Mouse (Mus musculus) G1E (cell line): Measurements from ENCODE around the gene Cygb. TPM values are rescaled to one million over a fixed set of nuclear protein-coding genes. Genes with fewer than 3 reads are reported as not detected.

Source experiments
- ATAC-seq: 2 replicates; pipeline ENCODE4 v1.8.0; 2016; ENCODE audit warnings: mild to moderate bottlenecking; ENCODE audit not compliant: insufficient number of reproducible peaks, poor library complexity, low FRiP score, severe bottlenecking; ENCODE audit errors: extremely low read depth
- DNase-seq: peaks from one replicate; pipeline ENCODE4 v3.0.0; 2012; ENCODE audit warnings: low spot score
- H3K27me3 ChIP-seq: 2 replicates; pipeline ENCODE4 v1.6.1; 2012; ENCODE audit warnings: mild to moderate bottlenecking, low read length, inconsistent platforms; ENCODE audit not compliant: insufficient read depth
- H3K36me3 ChIP-seq: replicated peaks from 2 replicates; pipeline ENCODE3; 2012; ENCODE audit warnings: mild to moderate bottlenecking, inconsistent platforms
- H3K4me1 ChIP-seq: 2 replicates; pipeline ENCODE4 v1.6.1; 2012; ENCODE audit warnings: low read depth, low read length, inconsistent platforms, mixed read lengths; ENCODE audit not compliant: insufficient read depth
- H3K4me3 ChIP-seq: 2 replicates; pipeline ENCODE4 v1.5.1; 2012; ENCODE audit warnings: low read depth, mild to moderate bottlenecking, inconsistent platforms, low read length, moderate library complexity, mixed read lengths
- H3K9me3 ChIP-seq: replicated peaks from 2 replicates; pipeline ENCODE4 v1.6.1; 2012; ENCODE audit warnings: inconsistent platforms
- GATA1 ChIP-seq: IDR thresholded peaks from 2 replicates; pipeline ENCODE4 v1.6.1; 2012; ENCODE audit warnings: borderline replicate concordance, low read length, inconsistent platforms, mixed read lengths
- GATA2 ChIP-seq: IDR thresholded peaks from 2 replicates; pipeline ENCODE4 v1.6.1; 2012; ENCODE audit warnings: low read depth, low read length, inconsistent platforms, borderline replicate concordance
- TAL1 ChIP-seq: conservative IDR thresholded peaks from 2 replicates; pipeline ENCODE4 v1.6.1; 2012; ENCODE audit warnings: low read depth, low read length, inconsistent platforms, mixed read lengths
- polyA plus RNA-seq: library from polyadenylated mRNA; stranded (reverse); fragments of >175 nt; gene quantifications from 2 replicates; pipeline ENCODE4 v1.2.3, GENCODE M21; 2012
- total RNA-seq, 2 experiments: library from RNA; stranded (forward) in 1 of 2; stranded (reverse) in 1 of 2; fragments of 200-1000 nt in 1 of 2; fragments of >200 nt in 1 of 2; fragmentation: Nextera tagmentation in 1 of 2; gene quantifications; 2 replicates each; pipeline ENCODE4 v1.2.3; 2014 to 2017

The Cygb gene
- total and polyA plus RNA-seq, 3 experiments = 0.05 TPM; not detected in 2

GRCm38 (mm10) chr11:116598193-116598592 is 55.9 kb downstream of the Cygb start:
- Histone ChIP-seq H3K4me1 (no peaks in the 10 kb centered on the region), H3K9me3 (no peaks in the 10 kb centered on the region), H3K4me3 (no peak overlapping the region), H3K27me3 (peaks cover 44% of the 10 kb centered on the region), H3K36me3 (peaks cover 16% of the 10 kb centered on the region)
- TF ChIP-seq TAL1 = no peak
- TF ChIP-seq GATA2 = no peak
- DNase-seq (no peak), ATAC-seq (no peak)

- Histone ChIP-seq H3K4me1 (peaks cover 8% of the 10 kb centered on the region), H3K9me3 (no peaks in the 10 kb centered on the region), H3K36me3 (peaks cover 10% of the 10 kb centered on the region), H3K27me3 (peaks cover 43% of the 10 kb centered on the region), H3K4me3 (no peak overlapping the region)
- DNase-seq = no peak
- TF ChIP-seq GATA1 = no peak
- TF ChIP-seq TAL1 = no peak
- TF ChIP-seq GATA2 = no peak
- ATAC-seq = no peak
These were observed 57.3 kb downstream of the Cygb start for GRCm38 (mm10) chr11:116596766-116597165.

Other genes starting within 250 kb of the Cygb start
- gene Rnf157, start 241.3 kb downstream of the Cygb start, total RNA-seq (2014; fragmentation: Nextera tagmentation) = 19.4 and 23.7 TPM in 2 replicates
- gene Rnf157, start 241.3 kb downstream of the Cygb start, total RNA-seq (2017) = 10.0 and 10.6 TPM in 2 replicates
- 6.1 and 7.1 TPM in 2 replicates for gene Rnf157, start 241.3 kb downstream of the Cygb start, polyA plus RNA-seq
- gene Ubald2, start 220.2 kb downstream of the Cygb start, total RNA-seq (2014; fragmentation: Nextera tagmentation) = 184 and 210 TPM in 2 replicates
- gene Ubald2, start 220.2 kb downstream of the Cygb start, total RNA-seq (2017) = 114 and 161 TPM in 2 replicates
- gene Ubald2, start 220.2 kb downstream of the Cygb start, polyA plus RNA-seq = 710 and 1,104 TPM in 2 replicates
- not detected in 2 replicates for gene Qrich2, start 188.1 kb downstream of the Cygb start, total RNA-seq (2014; fragmentation: Nextera tagmentation)
- gene Qrich2, start 188.1 kb downstream of the Cygb start, total RNA-seq (2017) = 0.05 and 0.06 TPM in 2 replicates
- 0.07 and 0.16 TPM in 2 replicates for gene Qrich2, start 188.1 kb downstream of the Cygb start, polyA plus RNA-seq
- 53.7 and 56.6 TPM in 2 replicates for gene Prpsap1, start 160.1 kb downstream of the Cygb start, total RNA-seq (2014; fragmentation: Nextera tagmentation)
- 33.3 and 42.2 TPM in 2 replicates for gene Prpsap1, start 160.1 kb downstream of the Cygb start, total RNA-seq (2017)
- 53.9 and 69.4 TPM in 2 replicates for gene Prpsap1, start 160.1 kb downstream of the Cygb start, polyA plus RNA-seq
- 1.5 and 2.3 TPM in 2 replicates for gene Sphk1, start 123.4 kb downstream of the Cygb start, total RNA-seq (2014; fragmentation: Nextera tagmentation)
- 22.1 and 30.6 TPM in 2 replicates for gene Sphk1, start 123.4 kb downstream of the Cygb start, total RNA-seq (2017)
- 16.7 and 17.1 TPM in 2 replicates for gene Sphk1, start 123.4 kb downstream of the Cygb start, polyA plus RNA-seq
- gene Ube2o, start 72.9 kb downstream of the Cygb start, total RNA-seq (2014; fragmentation: Nextera tagmentation) = 9.2 and 41.7 TPM in 2 replicates
- 6.2 and 6.3 TPM in 2 replicates for gene Ube2o, start 72.9 kb downstream of the Cygb start, total RNA-seq (2017)
- 17.9 and 20.1 TPM in 2 replicates for gene Ube2o, start 72.9 kb downstream of the Cygb start, polyA plus RNA-seq
- gene Aanat, start 67.9 kb downstream of the Cygb start, total RNA-seq (2014; fragmentation: Nextera tagmentation) = not detected in 2 replicates
- not detected in 2 replicates for gene Aanat, start 67.9 kb downstream of the Cygb start, total RNA-seq (2017)
- not detected in 2 replicates for gene Aanat, start 67.9 kb downstream of the Cygb start, polyA plus RNA-seq
- gene Rhbdf2, start 27.3 kb downstream of the Cygb start, total RNA-seq (2014; fragmentation: Nextera tagmentation) = 2.5 and 5.6 TPM in 2 replicates
- 1.7 and 1.9 TPM in 2 replicates for gene Rhbdf2, start 27.3 kb downstream of the Cygb start, total RNA-seq (2017)
- 4.2 and 4.8 TPM in 2 replicates for gene Rhbdf2, start 27.3 kb downstream of the Cygb start, polyA plus RNA-seq
- gene Prcd, start 779 bp downstream of the Cygb start, total RNA-seq (2014; fragmentation: Nextera tagmentation) = 2.6 and 4.3 TPM in 2 replicates
- gene Prcd, start 779 bp downstream of the Cygb start, total RNA-seq (2017) = 3.2 and 3.7 TPM in 2 replicates
- 1.5 and 1.9 TPM in 2 replicates for gene Prcd, start 779 bp downstream of the Cygb start, polyA plus RNA-seq
- gene St6galnac1, start 121.2 kb upstream of the Cygb start, total RNA-seq (2014; fragmentation: Nextera tagmentation) = 0.49 TPM in 1 of 2 replicates, not detected in the other
- gene St6galnac1, start 121.2 kb upstream of the Cygb start, total RNA-seq (2017) = 0.23 and 0.27 TPM in 2 replicates
- gene St6galnac1, start 121.2 kb upstream of the Cygb start, polyA plus RNA-seq = not detected in 2 replicates
- gene Mxra7, start 173.7 kb upstream of the Cygb start, total RNA-seq (2014; fragmentation: Nextera tagmentation) = not detected in 2 replicates
- gene Mxra7, start 173.7 kb upstream of the Cygb start, total RNA-seq (2017) = 0.06 TPM in 1 of 2 replicates, not detected in the other
- not detected in 2 replicates for gene Mxra7, start 173.7 kb upstream of the Cygb start, polyA plus RNA-seq
- gene Mettl23, start 189.0 kb upstream of the Cygb start, total RNA-seq (2014; fragmentation: Nextera tagmentation) = 40.3 and 45.4 TPM in 2 replicates
- 35.8 and 43.1 TPM in 2 replicates for gene Mettl23, start 189.0 kb upstream of the Cygb start, total RNA-seq (2017)
- gene Mettl23, start 189.0 kb upstream of the Cygb start, polyA plus RNA-seq = 49.1 and 60.6 TPM in 2 replicates
- gene Jmjd6, start 189.1 kb upstream of the Cygb start, total RNA-seq (2014; fragmentation: Nextera tagmentation) = 82.7 and 85.3 TPM in 2 replicates
- gene Jmjd6, start 189.1 kb upstream of the Cygb start, total RNA-seq (2017) = 126 and 148 TPM in 2 replicates
- 39.1 and 48.4 TPM in 2 replicates for gene Jmjd6, start 189.1 kb upstream of the Cygb start, polyA plus RNA-seq
- 15.1 and 22.0 TPM in 2 replicates for gene Mfsd11, start 198.1 kb upstream of the Cygb start, total RNA-seq (2014; fragmentation: Nextera tagmentation)
- 45.9 and 55.1 TPM in 2 replicates for gene Mfsd11, start 198.1 kb upstream of the Cygb start, total RNA-seq (2017)
- gene Mfsd11, start 198.1 kb upstream of the Cygb start, polyA plus RNA-seq = 3.8 and 6.6 TPM in 2 replicates
- 786 and 910 TPM in 2 replicates for gene Srsf2, start 198.8 kb upstream of the Cygb start, total RNA-seq (2014; fragmentation: Nextera tagmentation)
- gene Srsf2, start 198.8 kb upstream of the Cygb start, total RNA-seq (2017) = 484 and 801 TPM in 2 replicates
- gene Srsf2, start 198.8 kb upstream of the Cygb start, polyA plus RNA-seq = 1,600 and 2,011 TPM in 2 replicates